ENCODE assay signal across 13 mouse cellular contexts in genomic region chr11:24515568-24515967, GRCm38 (mm10).
"Had no signal": no experiment of that assay in that cellular context is flagged by ENCODE, and none has a peak within 500 bp of the region (broad histone marks: within the 10 kb centered on the region; RNA-seq: fewer than 3 reads in every experiment).

No protein-coding gene starts in this region.

- DNase-seq: kidney, adult 8-10 months; kidney, postnatal 25 days; lung, embryonic 14.5 days; lung, postnatal 10 days; lung, postnatal 4 days; right cerebral cortex, postnatal 25 days; thymus, postnatal 4 days had no signal

- ATAC-seq: inflammation-experienced regulatory T-cells, adult 6 months; intestine, postnatal 0 days had no signal

- H3K4me1 ChIP-seq: limb, embryonic 15.5 days; megakaryocyte, embryonic 14.5 days; midbrain, embryonic 12.5 days had no signal

- H3K27ac ChIP-seq: left cerebral cortex, adult 2 months; limb, embryonic 15.5 days; midbrain, embryonic 12.5 days had no signal

- H3K4me3 ChIP-seq: left cerebral cortex, adult 2 months; limb, embryonic 15.5 days; megakaryocyte, embryonic 14.5 days; midbrain, embryonic 12.5 days had no signal

- H3K9me3 ChIP-seq: limb, embryonic 15.5 days; megakaryocyte, embryonic 14.5 days; midbrain, embryonic 12.5 days had no signal

- H3K4me2 ChIP-seq: limb, embryonic 15.5 days; lung, embryonic 14.5 days; midbrain, embryonic 12.5 days had no signal

- H3K27me3 ChIP-seq: limb, embryonic 15.5 days; megakaryocyte, embryonic 14.5 days; midbrain, embryonic 12.5 days had no signal

- H3K9ac ChIP-seq: limb, embryonic 15.5 days; lung, embryonic 14.5 days; midbrain, embryonic 12.5 days had no signal

- H3K36me3 ChIP-seq: limb, embryonic 15.5 days; midbrain, embryonic 12.5 days had no signal
